Mouse (Mus musculus) neural tube, embryonic 11.5 days (tissue): Measurements from ENCODE around the gene Rbsn. TPM values are rescaled to one million over a fixed set of nuclear protein-coding genes. Genes with fewer than 3 reads are reported as not detected.

Source experiments
- ATAC-seq: fragments of 200-750 bp; cut with Nextera tagmentation; 2 replicates; pipeline ENCODE4 v1.8.0; 2017; ENCODE audit warnings: moderate number of reproducible peaks, mild to moderate bottlenecking, moderate TSS enrichment, moderate library complexity; ENCODE audit not compliant: insufficient read depth, low FRiP score, low TSS enrichment
- DNase-seq: peaks from one replicate; pipeline ENCODE4 v3.0.0-alpha.2; 2015; ENCODE audit warnings: low spot score
- H3K27ac ChIP-seq: fragments of 300-500 bp; sonication (generic); 2 replicates; pipeline ENCODE4 v1.5.1; 2014; ENCODE audit warnings: low read depth, mild to moderate bottlenecking, low read length
- H3K27me3 ChIP-seq: fragments of 300-500 bp; sonication (generic); 2 replicates; pipeline ENCODE4 v1.6.1; 2014; ENCODE audit warnings: mild to moderate bottlenecking, low read length, mixed read lengths; ENCODE audit not compliant: control insufficient read depth, insufficient read depth
- H3K36me3 ChIP-seq: fragments of 300-500 bp; sonication (generic); 2 replicates; pipeline ENCODE4 v1.6.1; 2014; ENCODE audit warnings: mild to moderate bottlenecking, low read length, moderate library complexity, mixed read lengths; ENCODE audit not compliant: control insufficient read depth, insufficient read depth
- H3K4me1 ChIP-seq: fragments of 300-500 bp; sonication (generic); 2 replicates; pipeline ENCODE4 v1.6.1; 2014; ENCODE audit warnings: low read length, mixed read lengths; ENCODE audit not compliant: control insufficient read depth, insufficient read depth
- H3K4me2 ChIP-seq: fragments of 300-500 bp; sonication (generic); 2 replicates; pipeline ENCODE4 v1.6.1; 2014; ENCODE audit warnings: low read depth, mild to moderate bottlenecking, moderate library complexity
- H3K4me3 ChIP-seq: fragments of 300-500 bp; sonication (generic); 2 replicates; pipeline ENCODE4 v1.5.1; 2014; ENCODE audit warnings: low read depth, low read length
- H3K9ac ChIP-seq: fragments of 300-500 bp; sonication (generic); 2 replicates; pipeline ENCODE4 v1.6.1; 2014; ENCODE audit warnings: mild to moderate bottlenecking, low read length
- H3K9me3 ChIP-seq: fragments of 300-500 bp; sonication (generic); 2 replicates; pipeline ENCODE4 v1.6.1; 2016; ENCODE audit warnings: low read length; ENCODE audit not compliant: control insufficient read depth
- WGBS: fragments of 180-500 bp; shearing (Covaris S2); extraction: QIAGEN DNeasy Blood & Tissue Kit; methylation state at CpG from one replicate; pipeline ENCODE4 v1.1.7; 2014; 5-methylcytosine and 5-hydroxymethylcytosine counted together
- polyA plus RNA-seq: library from polyadenylated mRNA; unstranded; fragments of >200 nt; fragmentation: Nextera tagmentation; extraction: Ambion mirVana; gene quantifications from 2 replicates; pipeline ENCODE4 v1.2.1, GENCODE M21; 2014

Rbsn gene
- polyA plus RNA-seq, result 19.1 and 21.4 TPM in 2 replicates

- peak within 1 kb of the TSS; percentile 92 for H3K4me3 ChIP-seq
Observed at GRCm38 (mm10) chr6:92214773-92215449, at the start of gene Rbsn. Rbsn (minus strand) TSS chr6:92214925.

GRCm38 (mm10) chr6:92261162-92261843 lies 46.6 kb upstream of the Rbsn start:
- Histone ChIP-seq H3K4me3 (no peak overlapping the region), H3K27ac (no peak overlapping the region), H3K27me3 (no peaks in the 10 kb centered on the region), H3K4me1 (no peaks in the 10 kb centered on the region), H3K9ac (no peak overlapping the region), H3K36me3 (no peaks in the 10 kb centered on the region), H3K4me2 (no peak overlapping the region), H3K9me3 (no peaks in the 10 kb centered on the region)
- ATAC-seq (no peak), DNase-seq (no peak)
- 77% methylated on average over 4 of the region's 4 CpGs for WGBS

More at GRCm38 (mm10) chr6:92214773-92215449, at the start of gene Rbsn:
- peak within 1 kb of the TSS; percentile 84 for H3K4me2 ChIP-seq
- no peaks in the 10 kb centered on the region for H3K27me3 ChIP-seq
- peak within 1 kb of the TSS; percentile 79 for H3K27ac ChIP-seq
- no peaks in the 10 kb centered on the region for H3K4me1 ChIP-seq
- peak within 1 kb of the TSS; percentile 91 for H3K9ac ChIP-seq
- peak; percentile 91 for ATAC-seq
- 11% methylated on average over 35 of the region's 35 CpGs for WGBS
- H3K36me3 ChIP-seq, result no peaks in the 10 kb centered on the region
- peak; percentile 95 for DNase-seq
- H3K9me3 ChIP-seq, result no peaks in the 10 kb centered on the region

GRCm38 (mm10) chr6:92255346-92255745 lies 40.6 kb upstream of the Rbsn start:
- no peaks in the 10 kb centered on the region for H3K27me3 ChIP-seq
- H3K36me3 ChIP-seq, result no peaks in the 10 kb centered on the region
- no peak overlapping the region for H3K9ac ChIP-seq
- ATAC-seq, result no peak
- H3K4me1 ChIP-seq, result no peaks in the 10 kb centered on the region
- no peaks in the 10 kb centered on the region for H3K9me3 ChIP-seq
- H3K27ac ChIP-seq, result no peak overlapping the region
- no peak overlapping the region for H3K4me2 ChIP-seq
- no peak overlapping the region for H3K4me3 ChIP-seq
- no peak for DNase-seq

GRCm38 (mm10) chr6:92253253-92253870 lies 38.6 kb upstream of the Rbsn start:
- 89% methylated on average over 3 of the region's 3 CpGs for WGBS
- Histone ChIP-seq H3K27me3 (no peaks in the 10 kb centered on the region), H3K9me3 (no peaks in the 10 kb centered on the region), H3K27ac (no peak overlapping the region), H3K4me2 (no peak overlapping the region), H3K36me3 (no peaks in the 10 kb centered on the region), H3K4me3 (no peak overlapping the region), H3K4me1 (no peaks in the 10 kb centered on the region), H3K9ac (no peak overlapping the region)
- DNase-seq (no peak), ATAC-seq (no peak)

- peaks cover 14% of the 10 kb centered on the region for H3K27me3 ChIP-seq
- no peak overlapping the region for H3K4me3 ChIP-seq
- no peak overlapping the region for H3K4me2 ChIP-seq
- no peak overlapping the region for H3K9ac ChIP-seq
- no peaks in the 10 kb centered on the region for H3K9me3 ChIP-seq
- 16% methylated on average over 7 of the region's 7 CpGs for WGBS
- no peaks in the 10 kb centered on the region for H3K36me3 ChIP-seq
- H3K27ac ChIP-seq, result no peak overlapping the region
- no peak for DNase-seq
- 0 out of 2 replicates have a peak, but pooled peaks cover 5% of the 10 kb centered on the region for H3K4me1 ChIP-seq
- ATAC-seq, result no peak
Observed at GRCm38 (mm10) chr6:92247215-92247919, 32.6 kb upstream of the Rbsn start.

GRCm38 (mm10) chr6:92246335-92246734 lies 31.6 kb upstream of the Rbsn start:
- Histone ChIP-seq H3K4me1 (0 out of 2 replicates have a peak, but pooled peaks cover 5% of the 10 kb centered on the region), H3K9me3 (no peaks in the 10 kb centered on the region), H3K9ac (no peak overlapping the region), H3K36me3 (no peaks in the 10 kb centered on the region), H3K27ac (no peak overlapping the region), H3K27me3 (peaks cover 14% of the 10 kb centered on the region), H3K4me2 (no peak overlapping the region), H3K4me3 (no peak overlapping the region)
- no peak for DNase-seq
- ATAC-seq, result no peak
- WGBS, result 13% methylated on average over 3 of the region's 3 CpGs

GRCm38 (mm10) chr6:92244591-92244990 lies 29.9 kb upstream of the Rbsn start, which contains the start of gene Trh:
Trh (minus strand) TSS chr6:92244650.
- DNase-seq, result peak; percentile 40
- peak within 1 kb of the TSS; percentile 44 for H3K4me2 ChIP-seq
- H3K27me3 ChIP-seq, result peaks cover 14% of the 10 kb centered on the region
- under 1% methylated on average over 31 of the region's 31 CpGs for WGBS
- no peak within 1 kb of the TSS for H3K27ac ChIP-seq
- no peak for ATAC-seq
- H3K9me3 ChIP-seq, result no peaks in the 10 kb centered on the region
- peak within 1 kb of the TSS; percentile 58 for H3K9ac ChIP-seq
- no peaks in the 10 kb centered on the region for H3K36me3 ChIP-seq
- peak within 1 kb of the TSS; percentile 20; the same call in 1 of the 2 replicates for H3K4me3 ChIP-seq
- 0 out of 2 replicates have a peak, but pooled peaks cover 5% of the 10 kb centered on the region for H3K4me1 ChIP-seq

- Histone ChIP-seq H3K27ac (no peak overlapping the region), H3K4me3 (no peak overlapping the region), H3K9me3 (no peaks in the 10 kb centered on the region), H3K27me3 (peaks cover 14% of the 10 kb centered on the region), H3K4me1 (0 out of 2 replicates have a peak, but pooled peaks cover 5% of the 10 kb centered on the region), H3K36me3 (no peaks in the 10 kb centered on the region), H3K9ac (no peak overlapping the region), H3K4me2 (no peak overlapping the region)
- ATAC-seq, result peak; percentile 88
- peak; percentile 38 for DNase-seq
- 73% methylated on average over 3 of the region's 3 CpGs for WGBS
Observed at GRCm38 (mm10) chr6:92241178-92241906, 26.6 kb upstream of the Rbsn start.
